Mouse (Mus musculus): ENCODE data around the gene Tbc1d2. TPM values are rescaled to one million over a fixed set of nuclear protein-coding genes. Genes with fewer than 3 reads are reported as not detected.
"Not testable (repeated sequence)": the region's sequence is repeated elsewhere in the genome, so short reads cannot be mapped to it uniquely, and the experiment has no call there.

Gene Tbc1d2
- total RNA-seq, 1 experiment from 2014 or later = 1.4 TPM

GRCm38 (mm10) chr4:46649161-46649560, 848 bp downstream of the Tbc1d2 start:
- ATAC-seq (replicated peaks; ENCODE audit: insufficient number of reproducible peaks, low FRiP score, low TSS enrichment, poor library complexity, severe bottlenecking) = no peak

- no peak for ATAC-seq (replicated peaks; ENCODE audit: insufficient number of reproducible peaks, low FRiP score, low TSS enrichment, poor library complexity, severe bottlenecking)
Measured at GRCm38 (mm10) chr4:46643676-46644112, 6.3 kb downstream of the Tbc1d2 start.

GRCm38 (mm10) chr4:46642924-46643675, 6.9 kb downstream of the Tbc1d2 start:
- peak; percentile 94 for ATAC-seq (replicated peaks; ENCODE audit: insufficient number of reproducible peaks, low FRiP score, low TSS enrichment, poor library complexity, severe bottlenecking)

GRCm38 (mm10) chr4:46641283-46641682, 8.7 kb downstream of the Tbc1d2 start:
- no peak for ATAC-seq (replicated peaks; ENCODE audit: insufficient number of reproducible peaks, low FRiP score, low TSS enrichment, poor library complexity, severe bottlenecking)

GRCm38 (mm10) chr4:46639866-46640265, 10.1 kb downstream of the Tbc1d2 start:
- no peak for ATAC-seq (replicated peaks; ENCODE audit: insufficient number of reproducible peaks, low FRiP score, low TSS enrichment, poor library complexity, severe bottlenecking)

- ATAC-seq (replicated peaks; ENCODE audit: insufficient number of reproducible peaks, low FRiP score, low TSS enrichment, poor library complexity, severe bottlenecking) = not testable (repeated sequence)
Measured at GRCm38 (mm10) chr4:46637250-46637649, 12.8 kb downstream of the Tbc1d2 start.

- peak; percentile 50; the same call in 1 of the 2 replicates for ATAC-seq (replicated peaks; ENCODE audit: insufficient number of reproducible peaks, low FRiP score, low TSS enrichment, poor library complexity, severe bottlenecking)
Measured at GRCm38 (mm10) chr4:46635702-46636430, 14.1 kb downstream of the Tbc1d2 start.

GRCm38 (mm10) chr4:46634881-46635280, 15.1 kb downstream of the Tbc1d2 start:
- ATAC-seq (replicated peaks; ENCODE audit: insufficient number of reproducible peaks, low FRiP score, low TSS enrichment, poor library complexity, severe bottlenecking) = no peak

GRCm38 (mm10) chr4:46633565-46633964, 16.4 kb downstream of the Tbc1d2 start:
- ATAC-seq (replicated peaks; ENCODE audit: insufficient number of reproducible peaks, low FRiP score, low TSS enrichment, poor library complexity, severe bottlenecking) = not testable (repeated sequence)

GRCm38 (mm10) chr4:46632465-46632864, 17.5 kb downstream of the Tbc1d2 start:
- no peak for ATAC-seq (replicated peaks; ENCODE audit: insufficient number of reproducible peaks, low FRiP score, low TSS enrichment, poor library complexity, severe bottlenecking)

- peak; percentile 97 for ATAC-seq (replicated peaks; ENCODE audit: insufficient number of reproducible peaks, low FRiP score, low TSS enrichment, poor library complexity, severe bottlenecking)
Measured at GRCm38 (mm10) chr4:46630390-46630789, 19.6 kb downstream of the Tbc1d2 start.

- no peak for ATAC-seq (replicated peaks; ENCODE audit: insufficient number of reproducible peaks, low FRiP score, low TSS enrichment, poor library complexity, severe bottlenecking)
Measured at GRCm38 (mm10) chr4:46628873-46629272, 21.1 kb downstream of the Tbc1d2 start.

GRCm38 (mm10) chr4:46628081-46628480, 21.9 kb downstream of the Tbc1d2 start:
- ATAC-seq (replicated peaks; ENCODE audit: insufficient number of reproducible peaks, low FRiP score, low TSS enrichment, poor library complexity, severe bottlenecking) = no peak

GRCm38 (mm10) chr4:46625101-46625500, 24.9 kb downstream of the Tbc1d2 start:
- ATAC-seq (replicated peaks; ENCODE audit: insufficient number of reproducible peaks, low FRiP score, low TSS enrichment, poor library complexity, severe bottlenecking) = no peak

GRCm38 (mm10) chr4:46623007-46623406, 27.0 kb downstream of the Tbc1d2 start:
- no peak for ATAC-seq (replicated peaks; ENCODE audit: insufficient number of reproducible peaks, low FRiP score, low TSS enrichment, poor library complexity, severe bottlenecking)

- ATAC-seq (replicated peaks; ENCODE audit: insufficient number of reproducible peaks, low FRiP score, low TSS enrichment, poor library complexity, severe bottlenecking) = no peak
Measured at GRCm38 (mm10) chr4:46620946-46621345, 29.1 kb downstream of the Tbc1d2 start.

- no peak for ATAC-seq (replicated peaks; ENCODE audit: insufficient number of reproducible peaks, low FRiP score, low TSS enrichment, poor library complexity, severe bottlenecking)
Measured at GRCm38 (mm10) chr4:46620330-46620729, 29.7 kb downstream of the Tbc1d2 start.

GRCm38 (mm10) chr4:46618196-46618817, 31.7 kb downstream of the Tbc1d2 start:
- ATAC-seq (replicated peaks; ENCODE audit: insufficient number of reproducible peaks, low FRiP score, low TSS enrichment, poor library complexity, severe bottlenecking) = no peak

- ATAC-seq (replicated peaks; ENCODE audit: insufficient number of reproducible peaks, low FRiP score, low TSS enrichment, poor library complexity, severe bottlenecking) = no peak
Measured at GRCm38 (mm10) chr4:46617408-46617807, 32.6 kb downstream of the Tbc1d2 start.

All from monocyte, adult 5-6 weeks (primary cell).